Mouse (Mus musculus): ENCODE data around the gene Chn1. TPM values are rescaled to one million over a fixed set of nuclear protein-coding genes. Genes with fewer than 3 reads are reported as not detected.

Chn1 gene
- total and polyA plus RNA-seq, 2 experiments from 2014 or later = 81.1 to 147 TPM

- DNase-seq (ENCODE audit: low spot score) (no peak), ATAC-seq (ENCODE audit: low FRiP score) (no peak)
- Histone ChIP-seq H3K27me3 (ENCODE audit: insufficient read depth, low read length) (no peaks in the 10 kb centered on the region), H3K4me1 (ENCODE audit: insufficient read depth, low read length) (peaks cover 14% of the 10 kb centered on the region), H3K9ac (replicated peaks; ENCODE audit: low read length, poor library complexity, severe bottlenecking) (no peak overlapping the region), H3K9me3 (ENCODE audit: low read length) (no peaks in the 10 kb centered on the region), H3K36me3 (ENCODE audit: insufficient read depth, low read length) (no peaks in the 10 kb centered on the region), H3K27ac (ENCODE audit: low read depth, low read length) (no peak overlapping the region), H3K4me2 (ENCODE audit: low read depth, low read length, poor library complexity, severe bottlenecking) (no peak overlapping the region), H3K4me3 (ENCODE audit: low read depth, low read length) (no peak overlapping the region)
- TF ChIP-seq CTCF (IDR thresholded peaks at IDR 0.05) = no peak
- WGBS = 77% methylated on average over 2 of the region's 2 CpGs
Measured at GRCm38 (mm10) chr2:73600650-73601049, 174.5 kb downstream of the Chn1 start.

- H3K4me2 ChIP-seq (ENCODE audit: low read depth, low read length, poor library complexity, severe bottlenecking) = no peak overlapping the region
- H3K36me3 ChIP-seq (ENCODE audit: insufficient read depth, low read length) = no peaks in the 10 kb centered on the region
- DNase-seq (ENCODE audit: low spot score) (no peak), ATAC-seq (ENCODE audit: low FRiP score) (no peak)
- H3K4me1 ChIP-seq (ENCODE audit: insufficient read depth, low read length) = 0 out of 2 replicates have a peak, but pooled peaks cover 3% of the 10 kb centered on the region
- H3K9me3 ChIP-seq (ENCODE audit: low read length) = no peaks in the 10 kb centered on the region
- 94% methylated on average over 11 of the region's 11 CpGs for WGBS
- H3K4me3 ChIP-seq (ENCODE audit: low read depth, low read length) = no peak overlapping the region
- H3K27ac ChIP-seq (ENCODE audit: low read depth, low read length) = no peak overlapping the region
- H3K27me3 ChIP-seq (ENCODE audit: insufficient read depth, low read length) = no peaks in the 10 kb centered on the region
- H3K9ac ChIP-seq (replicated peaks; ENCODE audit: low read length, poor library complexity, severe bottlenecking) = no peak overlapping the region
- TF ChIP-seq CTCF (IDR thresholded peaks at IDR 0.05) = no peak
Measured at GRCm38 (mm10) chr2:73597772-73598171, 177.4 kb downstream of the Chn1 start.

GRCm38 (mm10) chr2:73596786-73597185 is 178.4 kb downstream of the Chn1 start:
- 36% methylated on average over 9 of the region's 9 CpGs for WGBS
- no peak for ATAC-seq (ENCODE audit: low FRiP score)

GRCm38 (mm10) chr2:73596326-73596725 is 178.8 kb downstream of the Chn1 start:
- TF ChIP-seq CTCF (IDR thresholded peaks at IDR 0.05) = no peak
- ATAC-seq (ENCODE audit: low FRiP score) = no peak
- H3K9ac ChIP-seq (replicated peaks; ENCODE audit: low read length, poor library complexity, severe bottlenecking) = no peak overlapping the region
- no peaks in the 10 kb centered on the region for H3K9me3 ChIP-seq (ENCODE audit: low read length)
- no peaks in the 10 kb centered on the region for H3K27me3 ChIP-seq (ENCODE audit: insufficient read depth, low read length)
- 0 out of 2 replicates have a peak, but pooled peaks cover 3% of the 10 kb centered on the region for H3K4me1 ChIP-seq (ENCODE audit: insufficient read depth, low read length)
- WGBS = 80% methylated on average over 5 of the region's 5 CpGs
- no peak overlapping the region for H3K4me2 ChIP-seq (ENCODE audit: low read depth, low read length, poor library complexity, severe bottlenecking)
- no peak for DNase-seq (ENCODE audit: low spot score)
- no peak overlapping the region for H3K27ac ChIP-seq (ENCODE audit: low read depth, low read length)
- no peaks in the 10 kb centered on the region for H3K36me3 ChIP-seq (ENCODE audit: insufficient read depth, low read length)
- no peak overlapping the region for H3K4me3 ChIP-seq (ENCODE audit: low read depth, low read length)

More at GRCm38 (mm10) chr2:73596786-73597185, 178.4 kb downstream of the Chn1 start:
- Histone ChIP-seq H3K36me3 (ENCODE audit: insufficient read depth, low read length) (no peaks in the 10 kb centered on the region), H3K9me3 (ENCODE audit: low read length) (no peaks in the 10 kb centered on the region), H3K9ac (replicated peaks; ENCODE audit: low read length, poor library complexity, severe bottlenecking) (no peak overlapping the region), H3K27me3 (ENCODE audit: insufficient read depth, low read length) (no peaks in the 10 kb centered on the region), H3K4me3 (ENCODE audit: low read depth, low read length) (no peak overlapping the region), H3K4me2 (ENCODE audit: low read depth, low read length, poor library complexity, severe bottlenecking) (no peak overlapping the region; the same call in 1 of the 2 replicates), H3K27ac (ENCODE audit: low read depth, low read length) (no peak overlapping the region), H3K4me1 (ENCODE audit: insufficient read depth, low read length) (0 out of 2 replicates have a peak, but pooled peaks cover 3% of the 10 kb centered on the region)
- TF ChIP-seq CTCF (IDR thresholded peaks at IDR 0.05) = no peak
- no peak for DNase-seq (ENCODE audit: low spot score)

- ATAC-seq (ENCODE audit: low FRiP score) = no peak
- Histone ChIP-seq H3K4me3 (ENCODE audit: low read depth, low read length) (no peak overlapping the region), H3K4me2 (ENCODE audit: low read depth, low read length, poor library complexity, severe bottlenecking) (no peak overlapping the region), H3K4me1 (ENCODE audit: insufficient read depth, low read length) (peaks cover 10% of the 10 kb centered on the region), H3K27me3 (ENCODE audit: insufficient read depth, low read length) (no peaks in the 10 kb centered on the region), H3K27ac (ENCODE audit: low read depth, low read length) (no peak overlapping the region), H3K9ac (replicated peaks; ENCODE audit: low read length, poor library complexity, severe bottlenecking) (no peak overlapping the region), H3K36me3 (ENCODE audit: insufficient read depth, low read length) (no peaks in the 10 kb centered on the region), H3K9me3 (ENCODE audit: low read length) (no peaks in the 10 kb centered on the region)
- no peak for DNase-seq (ENCODE audit: low spot score)
- no peak for TF ChIP-seq CTCF (IDR thresholded peaks at IDR 0.05)
- 79% methylated on average over 2 of the region's 2 CpGs for WGBS
Measured at GRCm38 (mm10) chr2:73593101-73593439, 182.1 kb downstream of the Chn1 start.

GRCm38 (mm10) chr2:73592231-73593100 is 182.7 kb downstream of the Chn1 start:
- H3K9ac ChIP-seq (replicated peaks; ENCODE audit: low read length, poor library complexity, severe bottlenecking) = no peak overlapping the region
- 81% methylated on average over 14 of the region's 14 CpGs for WGBS
- H3K4me3 ChIP-seq (ENCODE audit: low read depth, low read length) = no peak overlapping the region
- DNase-seq (ENCODE audit: low spot score) (no peak), ATAC-seq (ENCODE audit: low FRiP score) (no peak)
- H3K27ac ChIP-seq (ENCODE audit: low read depth, low read length) = no peak overlapping the region
- H3K9me3 ChIP-seq (ENCODE audit: low read length) = no peaks in the 10 kb centered on the region
- H3K4me1 ChIP-seq (ENCODE audit: insufficient read depth, low read length) = peaks cover 10% of the 10 kb centered on the region
- no peak for TF ChIP-seq CTCF (IDR thresholded peaks at IDR 0.05)
- no peaks in the 10 kb centered on the region for H3K27me3 ChIP-seq (ENCODE audit: insufficient read depth, low read length)
- no peaks in the 10 kb centered on the region for H3K36me3 ChIP-seq (ENCODE audit: insufficient read depth, low read length)
- H3K4me2 ChIP-seq (ENCODE audit: low read depth, low read length, poor library complexity, severe bottlenecking) = no peak overlapping the region
